Mouse (Mus musculus) urinary bladder, adult 18-20 months (tissue): Measurements from ENCODE around the gene Wdr35.
A peak's percentile ranks its signal among the peaks of the same experiment; 100 is the strongest.

ENCODE experiments used
- DNase-seq, 2 experiments: peaks; one replicate each; pipeline ENCODE4 v3.0.0; 2022; ENCODE audit warnings: low spot score in 2 of 2, mixed read lengths in 2 of 2

Gene Wdr35

DNA sequence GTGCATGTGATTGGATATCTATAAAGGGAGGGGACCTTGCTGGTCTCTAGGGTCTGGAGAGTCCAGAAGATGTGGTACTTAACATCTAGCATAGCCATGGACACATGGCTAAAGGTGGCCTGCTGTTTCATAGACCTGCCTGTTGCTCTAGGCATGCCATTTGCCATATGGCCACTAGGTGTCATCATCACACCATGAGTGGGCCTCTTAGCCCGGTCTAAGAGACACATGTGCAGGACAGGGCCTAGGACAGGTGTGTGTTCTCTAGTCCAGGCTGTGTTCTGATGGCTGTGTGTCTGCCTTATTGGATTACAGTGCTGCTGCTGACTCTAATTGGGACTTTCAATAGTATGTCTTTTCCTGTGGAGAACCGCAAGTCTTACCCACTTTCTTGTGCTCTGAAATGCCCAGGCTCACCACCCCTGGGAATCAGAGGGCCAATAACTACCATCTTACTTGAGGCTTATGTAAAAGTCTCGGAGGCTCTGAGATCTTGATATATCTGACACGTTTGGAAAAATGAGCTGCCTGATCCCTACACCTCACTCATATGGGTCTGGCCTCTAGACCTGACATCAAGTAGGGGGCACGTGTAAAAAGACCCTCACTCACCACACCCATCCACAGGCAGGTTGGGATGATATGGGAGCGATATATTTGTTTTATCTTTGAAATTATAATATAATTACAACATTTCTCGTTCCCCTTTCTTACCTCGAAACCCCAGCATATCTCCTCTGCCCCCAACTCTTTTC, 78.6 kb downstream of the Wdr35 start:
- peak; percentile 70 to 74 for DNase-seq

- no peak for DNase-seq
Observed at GRCm38 (mm10) chr12:9053345-9053744, 79.7 kb downstream of the Wdr35 start.

DNA sequence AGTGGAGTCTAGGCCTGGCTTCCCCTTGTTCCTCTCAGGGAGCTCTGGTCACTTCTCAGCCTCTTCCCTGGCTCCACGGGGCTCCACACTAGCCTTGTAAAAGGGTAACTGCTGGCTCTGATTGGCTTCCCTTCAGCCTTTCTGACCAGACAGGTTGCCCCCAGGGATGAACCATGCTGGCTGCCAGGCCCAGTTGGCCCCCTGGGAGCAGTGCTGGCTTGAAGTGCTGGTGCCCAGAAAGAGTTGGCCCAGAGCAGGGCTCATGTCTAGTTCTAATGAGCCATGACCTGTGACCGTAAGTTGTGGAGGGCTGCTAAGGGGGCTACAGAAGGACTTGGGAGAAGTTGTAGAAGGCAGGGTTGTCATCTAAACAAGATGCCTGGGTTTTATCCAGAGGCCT, 80.3 kb downstream of the Wdr35 start:
- DNase-seq: no peak

- DNase-seq: no peak
Observed at GRCm38 (mm10) chr12:9055269-9055668, 81.6 kb downstream of the Wdr35 start.

DNA sequence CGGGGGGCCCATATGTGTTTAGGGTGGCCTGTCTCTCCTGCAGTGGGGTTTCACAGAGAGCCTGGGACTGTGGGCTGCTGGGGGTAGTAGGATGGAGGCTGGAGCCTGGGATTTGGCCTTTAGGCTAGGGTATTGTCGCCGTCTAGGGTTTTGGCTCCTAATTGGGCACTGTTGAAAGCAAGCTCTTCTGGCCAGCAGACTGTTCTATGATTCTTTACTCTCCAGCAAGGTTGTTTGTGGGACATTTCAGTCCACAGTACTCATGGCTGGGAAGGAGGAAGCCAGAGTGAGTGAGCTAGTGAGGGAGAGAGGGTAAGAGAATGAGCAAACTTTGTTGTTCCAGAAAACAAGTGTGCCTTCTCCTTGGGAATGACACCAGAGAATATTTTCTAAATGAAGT, 85.8 kb downstream of the Wdr35 start:
- no peak for DNase-seq

GRCm38 (mm10) chr12:9059965-9060364, 86.3 kb downstream of the Wdr35 start:
- no peak for DNase-seq

- no peak for DNase-seq
Observed at GRCm38 (mm10) chr12:9063611-9064010, 89.9 kb downstream of the Wdr35 start.

GRCm38 (mm10) chr12:9071058-9071457, 97.4 kb downstream of the Wdr35 start:
- no peak for DNase-seq

GRCm38 (mm10) chr12:9071493-9071892, 97.8 kb downstream of the Wdr35 start:
- DNase-seq: no peak

DNA sequence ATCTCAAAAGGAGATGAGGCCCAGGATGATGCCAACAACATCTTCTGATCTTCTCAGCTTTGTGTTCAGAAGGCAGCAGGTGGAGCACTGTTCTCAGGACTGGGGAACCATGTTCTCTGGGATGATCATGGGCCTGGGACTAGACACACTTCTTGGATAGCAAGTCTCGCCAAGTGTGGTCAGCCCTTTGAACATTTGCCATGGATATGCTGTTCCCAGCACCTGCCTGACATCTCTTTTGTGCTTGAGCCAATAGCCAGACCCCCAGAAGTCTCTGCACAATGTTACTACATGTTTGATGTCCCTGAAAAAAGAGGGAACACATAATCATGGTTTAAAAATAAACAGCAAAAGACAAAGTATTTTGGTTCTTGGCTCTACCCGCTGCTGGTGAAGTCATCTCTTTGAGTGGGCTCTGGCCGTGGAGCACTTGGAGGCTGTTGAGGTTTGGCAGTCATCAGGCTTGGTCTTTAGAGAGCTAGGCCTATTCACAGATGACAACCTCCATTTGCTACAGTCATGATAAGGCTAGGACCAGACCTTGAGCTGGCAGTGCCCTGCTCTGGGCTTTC, 103.9 kb downstream of the Wdr35 start:
- no peak for DNase-seq
